Mouse (Mus musculus): Measurements from ENCODE around the gene Slc48a1. TPM values are rescaled to one million over a fixed set of nuclear protein-coding genes. Genes with fewer than 3 reads are reported as not detected.

Gene Slc48a1
- total RNA-seq, 2 experiments from 2014 or later: 62.7 to 94.4 TPM

- no peak for ATAC-seq (replicated peaks; ENCODE audit: poor library complexity)
Observed at GRCm38 (mm10) chr15:97823479-97823878, 45.2 kb downstream of the Slc48a1 start.

- ATAC-seq (replicated peaks; ENCODE audit: poor library complexity): no peak
Observed at GRCm38 (mm10) chr15:97824042-97824441, 45.7 kb downstream of the Slc48a1 start.

- ATAC-seq (replicated peaks; ENCODE audit: poor library complexity): peak; percentile 72
Observed at GRCm38 (mm10) chr15:97825071-97825940, 47.0 kb downstream of the Slc48a1 start.

GRCm38 (mm10) chr15:97825941-97826587 is 47.7 kb downstream of the Slc48a1 start:
- ATAC-seq (replicated peaks; ENCODE audit: poor library complexity): no peak

- ATAC-seq (replicated peaks; ENCODE audit: poor library complexity): no peak
Observed at GRCm38 (mm10) chr15:97826588-97827261, 48.4 kb downstream of the Slc48a1 start.

GRCm38 (mm10) chr15:97827401-97827800 is 49.1 kb downstream of the Slc48a1 start:
- no peak for ATAC-seq (replicated peaks; ENCODE audit: poor library complexity)

- ATAC-seq (replicated peaks; ENCODE audit: poor library complexity): no peak
Observed at GRCm38 (mm10) chr15:97828221-97828842, 50.0 kb downstream of the Slc48a1 start.

GRCm38 (mm10) chr15:97828901-97829338 is 50.6 kb downstream of the Slc48a1 start:
- 0 out of 2 replicates have a peak, but pooled peaks have one; percentile 5 for ATAC-seq (replicated peaks; ENCODE audit: poor library complexity)

- ATAC-seq (replicated peaks; ENCODE audit: poor library complexity): no peak
Observed at GRCm38 (mm10) chr15:97829432-97829831, 51.1 kb downstream of the Slc48a1 start.

- ATAC-seq (replicated peaks; ENCODE audit: poor library complexity): no peak
Observed at GRCm38 (mm10) chr15:97830253-97830787, 52.0 kb downstream of the Slc48a1 start.

- no peak for ATAC-seq (replicated peaks; ENCODE audit: poor library complexity)
Observed at GRCm38 (mm10) chr15:97830788-97831241, 52.5 kb downstream of the Slc48a1 start.

- peak; percentile 67 for ATAC-seq (replicated peaks; ENCODE audit: poor library complexity)
Observed at GRCm38 (mm10) chr15:97831242-97831986, 53.1 kb downstream of the Slc48a1 start.

- ATAC-seq (replicated peaks; ENCODE audit: poor library complexity): no peak
Observed at GRCm38 (mm10) chr15:97831987-97832640, 53.8 kb downstream of the Slc48a1 start.

GRCm38 (mm10) chr15:97832764-97833479 is 54.6 kb downstream of the Slc48a1 start:
- 0 out of 2 replicates have a peak, but pooled peaks have one; percentile 9 for ATAC-seq (replicated peaks; ENCODE audit: poor library complexity)

- no peak for ATAC-seq (replicated peaks; ENCODE audit: poor library complexity)
Observed at GRCm38 (mm10) chr15:97836153-97836893, 58.0 kb downstream of the Slc48a1 start.

GRCm38 (mm10) chr15:97836894-97837247 is 58.6 kb downstream of the Slc48a1 start:
- no peak for ATAC-seq (replicated peaks; ENCODE audit: poor library complexity)

- ATAC-seq (replicated peaks; ENCODE audit: poor library complexity): no peak
Observed at GRCm38 (mm10) chr15:97837491-97838061, 59.3 kb downstream of the Slc48a1 start.

- ATAC-seq (replicated peaks; ENCODE audit: poor library complexity): no peak
Observed at GRCm38 (mm10) chr15:97838395-97838794, 60.1 kb downstream of the Slc48a1 start.

All from megakaryocyte progenitor cell, adult 5-6 weeks (primary cell).